Mouse (Mus musculus): ENCODE data around the gene Vat1l. TPM values are rescaled to one million over a fixed set of nuclear protein-coding genes. Genes with fewer than 3 reads are reported as not detected.

The Vat1l gene
- polyA plus RNA-seq, 2 experiments, result 0.01 TPM; not detected in 1

DNA sequence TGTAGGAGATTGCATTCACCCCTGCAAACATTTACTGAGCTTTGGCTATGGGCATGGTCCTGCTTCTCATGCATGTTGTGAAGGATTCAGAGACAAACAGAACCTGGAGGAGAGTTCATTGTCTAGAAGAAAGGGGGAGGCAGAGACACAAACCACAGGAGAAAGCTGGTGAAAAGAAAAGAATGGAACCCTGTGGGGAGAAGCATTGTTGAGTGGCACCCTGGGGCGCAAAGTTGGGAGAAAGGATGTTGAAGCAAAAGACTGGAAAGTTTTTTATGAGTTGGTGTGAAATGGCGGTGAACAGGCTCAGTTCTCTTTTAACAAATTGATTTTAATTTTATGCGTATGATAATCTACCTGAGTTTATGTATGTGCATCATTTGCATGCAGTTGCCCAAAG lies 178.8 kb downstream of the Vat1l start:
- 70% methylated on average over 3 of the region's 3 CpGs for whole genome bisulfite sequencing (ENCODE audit: insufficient replicate concordance)
- no peaks in the 10 kb centered on the region for H3K9me3 ChIP-seq (ENCODE audit: control insufficient read depth, low read length)
- H3K4me3 ChIP-seq (ENCODE audit: insufficient read depth in 1 of 2, low read depth in 2 of 2, low read length in 2 of 2), result no peak overlapping the region
- ATAC-seq (ENCODE audit: insufficient read depth) (no peak), DNase-seq (ENCODE audit: low read depth in 3 of 3, low spot score in 3 of 3) (no peak)
- H3K27me3 ChIP-seq (ENCODE audit: control insufficient read depth, insufficient read depth, low read length), result no peaks in the 10 kb centered on the region
- TF ChIP-seq CTCF (IDR thresholded peaks at IDR 0.05; ENCODE audit: low read depth) (no peak), EP300 (IDR thresholded peaks at IDR 0.05; ENCODE audit: low read depth) (no peak)
- no peaks in the 10 kb centered on the region for H3K4me1 ChIP-seq (replicated peaks; ENCODE audit: control insufficient read depth in 2 of 2, insufficient read depth in 2 of 2, low read length in 1 of 2)
- H3K9ac ChIP-seq (replicated peaks), result no peak overlapping the region
- H3K4me2 ChIP-seq (ENCODE audit: low read depth), result no peak overlapping the region
- H3K27ac ChIP-seq, result no peak overlapping the region
- no peaks in the 10 kb centered on the region for H3K36me3 ChIP-seq (replicated peaks; ENCODE audit: control insufficient read depth, insufficient read depth, low read depth)

DNA sequence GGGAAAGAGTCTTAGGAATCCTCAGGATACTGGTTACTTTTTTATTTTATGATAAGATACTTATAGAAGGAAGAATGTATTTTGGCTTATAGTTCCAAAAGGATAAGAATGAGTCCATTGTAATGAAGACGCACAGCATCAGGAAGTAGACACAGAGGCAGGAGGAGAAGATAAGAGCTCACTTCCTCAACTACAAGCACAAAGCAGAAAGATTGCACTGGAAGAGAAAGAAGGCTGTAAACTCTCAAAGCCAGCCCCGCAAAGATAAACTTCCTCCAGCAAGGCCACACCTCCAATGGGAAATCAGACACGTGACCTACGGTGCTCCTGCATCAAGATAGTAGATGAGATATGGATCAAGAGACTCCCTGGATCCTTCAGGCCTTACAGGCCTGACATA lies 182.1 kb downstream of the Vat1l start:
- Histone ChIP-seq H3K4me1 (replicated peaks; ENCODE audit: control insufficient read depth in 2 of 2, insufficient read depth in 2 of 2, low read length in 1 of 2) (no peaks in the 10 kb centered on the region), H3K9ac (replicated peaks) (no peak overlapping the region), H3K4me2 (ENCODE audit: low read depth) (no peak overlapping the region), H3K27me3 (ENCODE audit: control insufficient read depth, insufficient read depth, low read length) (no peaks in the 10 kb centered on the region), H3K27ac (no peak overlapping the region), H3K4me3 (ENCODE audit: insufficient read depth in 1 of 2, low read depth in 2 of 2, low read length in 2 of 2) (no peak overlapping the region), H3K9me3 (ENCODE audit: control insufficient read depth, low read length) (no peaks in the 10 kb centered on the region), H3K36me3 (replicated peaks; ENCODE audit: control insufficient read depth, insufficient read depth, low read depth) (no peaks in the 10 kb centered on the region)
- no peak for ATAC-seq (ENCODE audit: insufficient read depth)
- 9% methylated on average over 4 of the region's 4 CpGs for WGBS (ENCODE audit: insufficient replicate concordance)
- no peak for DNase-seq (ENCODE audit: low read depth in 3 of 3, low spot score in 3 of 3)
- TF ChIP-seq CTCF (IDR thresholded peaks at IDR 0.05; ENCODE audit: low read depth) (no peak), EP300 (IDR thresholded peaks at IDR 0.05; ENCODE audit: low read depth) (no peak)

DNA sequence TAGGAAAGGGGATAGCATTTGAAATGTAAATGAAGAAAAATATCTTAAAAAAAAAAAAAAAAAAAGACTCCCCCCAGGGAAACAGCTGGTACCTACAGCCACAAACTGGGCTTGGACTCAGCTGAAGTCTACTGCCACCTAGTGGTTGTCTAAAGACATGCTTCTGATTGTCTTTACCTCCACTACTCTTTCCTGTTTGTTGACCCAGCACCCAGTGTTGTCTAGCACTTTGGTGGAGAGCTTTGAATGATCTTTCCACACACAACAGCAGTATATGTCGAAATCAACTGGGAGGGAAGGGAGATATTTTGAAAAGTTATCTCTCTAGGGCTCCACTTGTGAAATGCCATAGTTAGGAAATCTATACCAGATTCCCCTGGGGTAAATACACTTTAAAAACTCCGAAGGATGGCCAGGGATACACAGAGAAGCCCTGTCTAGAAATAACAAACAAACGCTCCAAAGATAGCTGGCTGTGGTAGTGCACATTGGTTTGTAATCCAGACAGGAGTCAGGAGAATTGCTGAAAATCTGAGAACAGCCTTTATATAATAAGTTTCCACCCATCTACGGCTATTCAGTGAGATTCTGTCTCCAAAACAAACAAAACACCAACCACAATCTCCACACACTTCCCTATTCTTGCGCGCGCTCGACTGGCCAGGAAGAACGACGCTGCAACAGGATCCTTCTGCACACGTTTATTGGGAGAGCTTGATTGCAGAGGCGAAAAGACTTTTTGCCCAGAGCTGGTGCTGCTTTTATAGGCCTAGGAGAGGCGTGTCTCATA lies 185.2 kb downstream of the Vat1l start:
- Histone ChIP-seq H3K27ac (no peak overlapping the region), H3K4me2 (ENCODE audit: low read depth) (no peak overlapping the region), H3K9me3 (ENCODE audit: control insufficient read depth, low read length) (no peaks in the 10 kb centered on the region), H3K4me3 (ENCODE audit: insufficient read depth in 1 of 2, low read depth in 2 of 2, low read length in 2 of 2) (no peak overlapping the region), H3K36me3 (replicated peaks; ENCODE audit: control insufficient read depth, insufficient read depth, low read depth) (no peaks in the 10 kb centered on the region), H3K9ac (replicated peaks) (no peak overlapping the region), H3K4me1 (replicated peaks; ENCODE audit: control insufficient read depth in 2 of 2, insufficient read depth in 2 of 2, low read length in 1 of 2) (no peaks in the 10 kb centered on the region), H3K27me3 (ENCODE audit: control insufficient read depth, insufficient read depth, low read length) (no peaks in the 10 kb centered on the region)
- 51% methylated on average over 11 of the region's 13 CpGs for WGBS (ENCODE audit: insufficient replicate concordance)
- TF ChIP-seq EP300 (IDR thresholded peaks at IDR 0.05; ENCODE audit: low read depth) (no peak), CTCF (IDR thresholded peaks at IDR 0.05; ENCODE audit: low read depth) (peak; percentile 70)
- ATAC-seq (ENCODE audit: insufficient read depth) (no peak), DNase-seq (ENCODE audit: low read depth in 3 of 3, low spot score in 3 of 3) (no peak)

DNA sequence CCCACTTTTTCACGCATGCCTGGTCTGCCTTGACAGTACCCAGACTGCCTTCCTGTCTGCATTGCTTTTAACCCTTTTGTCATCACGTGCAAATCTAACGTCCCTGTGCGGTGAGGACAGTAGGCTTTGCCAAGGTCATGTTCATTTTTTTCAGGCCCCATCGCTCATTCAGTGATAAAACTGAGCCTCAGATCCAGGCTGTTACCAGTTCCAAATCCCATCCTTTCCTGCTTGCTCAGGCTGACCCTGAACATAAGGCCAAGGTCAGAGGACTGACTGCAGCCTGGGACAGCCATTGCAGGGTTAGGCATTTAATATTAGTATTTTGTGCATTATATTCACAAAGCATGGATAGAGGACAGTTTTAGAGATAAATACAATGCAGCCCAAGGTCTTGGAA lies 192.9 kb downstream of the Vat1l start:
- 71% methylated on average over 5 of the region's 5 CpGs for WGBS (ENCODE audit: insufficient replicate concordance)
- ATAC-seq (ENCODE audit: insufficient read depth) (no peak), DNase-seq (ENCODE audit: low read depth in 3 of 3, low spot score in 3 of 3) (no peak)
- Histone ChIP-seq H3K9ac (replicated peaks) (no peak overlapping the region), H3K27ac (no peak overlapping the region), H3K27me3 (ENCODE audit: control insufficient read depth, insufficient read depth, low read length) (no peaks in the 10 kb centered on the region), H3K36me3 (replicated peaks; ENCODE audit: control insufficient read depth, insufficient read depth, low read depth) (no peaks in the 10 kb centered on the region), H3K9me3 (ENCODE audit: control insufficient read depth, low read length) (no peaks in the 10 kb centered on the region), H3K4me3 (ENCODE audit: insufficient read depth in 1 of 2, low read depth in 2 of 2, low read length in 2 of 2) (no peak overlapping the region), H3K4me2 (ENCODE audit: low read depth) (no peak overlapping the region), H3K4me1 (replicated peaks; ENCODE audit: control insufficient read depth in 2 of 2, insufficient read depth in 2 of 2, low read length in 1 of 2) (no peaks in the 10 kb centered on the region)
- no peak for TF ChIP-seq EP300 (IDR thresholded peaks at IDR 0.05; ENCODE audit: low read depth)
- no peak for TF ChIP-seq CTCF (IDR thresholded peaks at IDR 0.05; ENCODE audit: low read depth)

DNA sequence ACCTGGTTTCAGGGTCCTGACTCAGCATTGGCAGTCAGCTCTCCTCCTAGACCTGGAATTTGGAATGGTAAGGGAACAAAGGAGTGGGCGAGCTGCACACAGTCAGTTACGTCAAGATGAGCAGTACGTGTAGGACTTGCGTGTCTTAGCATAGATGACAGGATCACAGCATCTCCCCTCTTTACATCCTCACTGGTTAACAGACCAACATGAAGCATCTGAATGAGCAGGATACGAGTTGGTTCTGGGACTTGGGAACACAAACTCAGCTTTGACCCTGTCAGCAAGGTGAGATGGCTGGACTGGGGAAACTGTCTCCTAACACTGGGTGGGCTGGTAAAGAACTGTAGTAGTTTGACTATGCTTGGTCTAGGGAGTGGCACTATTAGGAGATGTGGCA lies 193.9 kb downstream of the Vat1l start:
- no peak for DNase-seq (ENCODE audit: low read depth in 3 of 3, low spot score in 3 of 3)
- H3K4me1 ChIP-seq (replicated peaks; ENCODE audit: control insufficient read depth in 2 of 2, insufficient read depth in 2 of 2, low read length in 1 of 2), result no peaks in the 10 kb centered on the region
- no peaks in the 10 kb centered on the region for H3K9me3 ChIP-seq (ENCODE audit: control insufficient read depth, low read length)
- no peak overlapping the region for H3K9ac ChIP-seq (replicated peaks)
- no peak overlapping the region for H3K4me2 ChIP-seq (ENCODE audit: low read depth)
- H3K27ac ChIP-seq, result no peak overlapping the region
- H3K27me3 ChIP-seq (ENCODE audit: control insufficient read depth, insufficient read depth, low read length), result no peaks in the 10 kb centered on the region
- WGBS (ENCODE audit: insufficient replicate concordance), result 77% methylated on average over 5 of the region's 5 CpGs
- TF ChIP-seq CTCF (IDR thresholded peaks at IDR 0.05; ENCODE audit: low read depth) (no peak), EP300 (IDR thresholded peaks at IDR 0.05; ENCODE audit: low read depth) (no peak)
- ATAC-seq (ENCODE audit: insufficient read depth), result no peak
- H3K4me3 ChIP-seq (ENCODE audit: insufficient read depth in 1 of 2, low read depth in 2 of 2, low read length in 2 of 2), result no peak overlapping the region
- H3K36me3 ChIP-seq (replicated peaks; ENCODE audit: control insufficient read depth, insufficient read depth, low read depth), result no peaks in the 10 kb centered on the region
